Mouse (Mus musculus): ENCODE measurements at regions not wholly inside any gene's neighbourhood (a gene's known extent, or its start where the extent isn't known, plus 50 kb on each side); places are given as distances from the start of the nearest gene placed in this dataset.
"Not testable (repeated sequence)": the region's sequence is repeated elsewhere in the genome, so short reads cannot be mapped to it uniquely, and the experiment has no call there.

DNA sequence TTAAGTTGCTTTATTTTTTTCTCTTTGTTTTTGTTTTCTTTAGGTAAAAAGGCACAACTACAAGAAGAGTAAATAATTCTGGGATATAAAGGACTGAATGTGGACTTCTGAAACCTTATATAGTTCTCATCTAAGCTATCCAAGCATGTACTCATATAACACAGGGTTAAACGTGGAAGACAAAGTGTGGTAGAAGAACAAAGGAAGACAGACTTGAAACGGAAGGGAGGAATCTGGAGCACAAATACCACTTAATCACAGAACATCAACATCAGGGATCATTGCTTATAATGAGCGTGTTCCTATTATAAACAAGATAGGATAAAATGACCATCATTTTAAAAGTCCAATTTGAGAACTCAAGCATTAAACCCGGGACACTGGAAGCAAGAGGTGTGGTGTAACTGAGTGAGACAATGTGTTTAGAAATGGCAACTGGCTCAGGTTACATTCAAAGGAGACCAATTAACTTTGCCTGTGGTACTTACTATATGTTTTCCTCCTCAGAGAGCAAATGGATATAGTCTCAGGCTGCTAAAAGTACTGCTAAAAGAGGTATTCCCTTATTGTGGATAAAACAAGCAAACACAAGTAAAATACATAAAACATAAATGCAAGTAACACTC lies 96.1 kb upstream of the Hdgfl1 start:
- H3K4me1 ChIP-seq (replicated peaks): peaks cover 11% of the 10 kb centered on the region; the same call in 1 of the 2 replicates
- 71% methylated on average over 4 of the region's 4 CpGs for WGBS
- no peaks in the 10 kb centered on the region for H3K36me3 ChIP-seq
- no peak for DNase-seq (ENCODE audit: low spot score)
- H3K9me3 ChIP-seq: no peaks in the 10 kb centered on the region
- H3K27ac ChIP-seq: no peak overlapping the region
- no peaks in the 10 kb centered on the region for H3K27me3 ChIP-seq (ENCODE audit: insufficient read depth, poor library complexity, severe bottlenecking)
- no peak overlapping the region for H3K4me3 ChIP-seq

- Histone ChIP-seq H3K4me1 (replicated peaks) (peaks cover 11% of the 10 kb centered on the region; the same call in 1 of the 2 replicates), H3K27ac (no peak overlapping the region), H3K9me3 (no peaks in the 10 kb centered on the region), H3K36me3 (no peaks in the 10 kb centered on the region), H3K27me3 (ENCODE audit: insufficient read depth, poor library complexity, severe bottlenecking) (no peaks in the 10 kb centered on the region), H3K4me3 (no peak overlapping the region)
- DNase-seq (ENCODE audit: low spot score): no peak
- WGBS: 75% methylated on average over 3 of the region's 3 CpGs
Measured at GRCm38 (mm10) chr13:26867794-26868193, 97.8 kb upstream of the Hdgfl1 start.

DNA sequence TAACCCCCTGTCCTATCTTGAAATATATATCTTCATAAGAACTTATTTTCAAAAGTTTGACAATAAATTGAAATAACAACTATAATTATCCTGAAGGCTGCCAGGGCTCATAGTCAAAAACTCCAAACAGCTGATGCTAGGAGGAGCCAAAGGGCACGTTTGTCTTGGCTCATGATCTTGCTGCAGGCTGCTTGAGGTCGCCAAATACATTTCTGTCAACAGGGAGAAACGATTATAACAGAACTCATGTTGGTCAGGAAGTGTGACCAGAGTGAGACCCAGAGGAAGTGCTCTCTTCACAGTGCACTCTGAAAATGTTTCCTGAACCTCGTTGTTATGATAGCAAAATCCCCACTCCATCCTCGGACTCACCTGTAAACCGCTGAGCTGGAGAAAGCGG lies 140.9 kb upstream of the Prl start:
- Histone ChIP-seq H3K9me3 (no peaks in the 10 kb centered on the region), H3K27me3 (ENCODE audit: insufficient read depth, poor library complexity, severe bottlenecking) (no peaks in the 10 kb centered on the region), H3K4me1 (replicated peaks) (no peaks in the 10 kb centered on the region), H3K27ac (no peak overlapping the region), H3K36me3 (no peaks in the 10 kb centered on the region), H3K4me3 (no peak overlapping the region)
- DNase-seq (ENCODE audit: low spot score): no peak
- 71% methylated on average over 7 of the region's 7 CpGs for WGBS

DNA sequence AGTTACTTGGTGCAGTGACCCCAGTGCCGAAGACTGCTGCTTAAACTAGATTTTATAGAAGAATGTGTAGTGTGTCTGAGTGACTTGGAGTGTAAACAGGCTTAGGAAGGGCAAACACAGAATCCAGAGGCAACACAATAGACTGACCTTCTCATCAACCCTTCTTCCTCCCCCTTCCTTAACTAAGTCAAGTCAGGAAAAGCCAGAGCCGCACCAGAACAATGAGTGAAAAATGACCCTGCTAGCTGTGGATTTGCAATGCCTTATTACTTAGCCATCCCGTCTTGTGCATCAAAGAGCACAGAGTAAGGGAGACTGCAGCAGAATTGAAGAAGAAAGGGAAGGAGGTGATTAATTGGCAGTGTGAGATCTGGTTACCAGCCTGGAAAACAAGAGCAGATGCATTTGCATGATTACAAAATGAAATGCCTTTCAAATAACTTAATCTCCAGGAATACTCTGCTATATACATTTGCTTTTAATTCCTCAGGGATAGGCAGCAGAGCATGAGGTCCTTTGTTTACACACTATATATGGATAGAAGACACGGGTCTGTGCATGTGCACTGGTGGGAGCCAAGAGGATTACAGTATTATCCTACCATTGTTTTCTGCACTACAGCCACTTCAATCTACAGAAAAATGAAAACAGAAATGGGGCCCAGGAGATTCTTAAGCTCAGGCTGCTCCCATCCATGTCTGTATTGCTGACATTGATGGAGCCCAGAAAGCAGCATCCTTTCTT lies 124.5 kb upstream of the Prl start:
- H3K4me3 ChIP-seq: no peak overlapping the region
- no peaks in the 10 kb centered on the region for H3K36me3 ChIP-seq
- peaks cover 29% of the 10 kb centered on the region for H3K4me1 ChIP-seq (replicated peaks)
- H3K27me3 ChIP-seq (ENCODE audit: insufficient read depth, poor library complexity, severe bottlenecking): no peaks in the 10 kb centered on the region
- H3K27ac ChIP-seq: peak overlapping the region; percentile 66
- no peaks in the 10 kb centered on the region for H3K9me3 ChIP-seq
- peak; percentile 60 for DNase-seq (ENCODE audit: low spot score)
- 12% methylated on average over 4 of the region's 4 CpGs for WGBS

GRCm38 (mm10) chr13:26933838-26934237 lies 123.5 kb upstream of the Prl start:
- Histone ChIP-seq H3K27me3 (ENCODE audit: insufficient read depth, poor library complexity, severe bottlenecking) (no peaks in the 10 kb centered on the region), H3K36me3 (no peaks in the 10 kb centered on the region), H3K4me1 (replicated peaks) (peaks cover 29% of the 10 kb centered on the region), H3K4me3 (no peak overlapping the region), H3K9me3 (no peaks in the 10 kb centered on the region), H3K27ac (peak overlapping the region; percentile 64; the same call in 1 of the 2 replicates)
- DNase-seq (ENCODE audit: low spot score): no peak
- WGBS: 40% methylated on average over 5 of the region's 5 CpGs

- DNase-seq (ENCODE audit: low spot score): no peak
- Histone ChIP-seq H3K4me1 (replicated peaks) (no peaks in the 10 kb centered on the region), H3K4me3 (no peak overlapping the region), H3K36me3 (no peaks in the 10 kb centered on the region), H3K27ac (no peak overlapping the region), H3K9me3 (no peaks in the 10 kb centered on the region), H3K27me3 (ENCODE audit: insufficient read depth, poor library complexity, severe bottlenecking) (no peaks in the 10 kb centered on the region)
Measured at GRCm38 (mm10) chr13:26940436-26940835, 116.9 kb upstream of the Prl start.

GRCm38 (mm10) chr13:26944487-26944886 lies 112.9 kb upstream of the Prl start:
- no peaks in the 10 kb centered on the region for H3K36me3 ChIP-seq
- H3K9me3 ChIP-seq: no peaks in the 10 kb centered on the region
- no peaks in the 10 kb centered on the region for H3K27me3 ChIP-seq (ENCODE audit: insufficient read depth, poor library complexity, severe bottlenecking)
- WGBS: 92% methylated on average over 3 of the region's 3 CpGs
- no peak overlapping the region for H3K27ac ChIP-seq
- no peaks in the 10 kb centered on the region for H3K4me1 ChIP-seq (replicated peaks)
- DNase-seq (ENCODE audit: low spot score): no peak
- H3K4me3 ChIP-seq: no peak overlapping the region

DNA sequence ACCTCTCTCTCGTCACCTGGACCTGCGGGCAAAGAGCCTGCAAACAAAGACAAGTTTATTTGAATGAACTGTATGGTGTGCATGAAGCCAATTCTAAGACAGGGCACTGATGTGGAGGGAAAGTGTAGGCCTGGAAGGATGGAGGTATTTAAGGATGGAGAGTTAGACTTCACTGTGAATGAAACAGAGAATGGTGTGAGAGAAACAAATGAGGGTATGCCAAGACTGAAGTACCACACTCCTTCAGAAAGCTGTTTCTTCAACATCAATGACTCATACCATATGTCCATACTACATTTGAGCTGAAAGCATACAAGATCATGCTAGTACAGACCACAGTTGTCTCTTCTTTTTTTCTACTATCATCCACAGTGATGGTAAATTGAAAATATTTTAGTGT lies 105.9 kb upstream of the Prl start:
- Histone ChIP-seq H3K9me3 (no peaks in the 10 kb centered on the region), H3K4me1 (replicated peaks) (no peaks in the 10 kb centered on the region), H3K27ac (no peak overlapping the region), H3K4me3 (no peak overlapping the region), H3K36me3 (no peaks in the 10 kb centered on the region), H3K27me3 (ENCODE audit: insufficient read depth, poor library complexity, severe bottlenecking) (no peaks in the 10 kb centered on the region)
- no peak for DNase-seq (ENCODE audit: low spot score)
- 89% methylated on average over 2 of the region's 2 CpGs for WGBS

DNA sequence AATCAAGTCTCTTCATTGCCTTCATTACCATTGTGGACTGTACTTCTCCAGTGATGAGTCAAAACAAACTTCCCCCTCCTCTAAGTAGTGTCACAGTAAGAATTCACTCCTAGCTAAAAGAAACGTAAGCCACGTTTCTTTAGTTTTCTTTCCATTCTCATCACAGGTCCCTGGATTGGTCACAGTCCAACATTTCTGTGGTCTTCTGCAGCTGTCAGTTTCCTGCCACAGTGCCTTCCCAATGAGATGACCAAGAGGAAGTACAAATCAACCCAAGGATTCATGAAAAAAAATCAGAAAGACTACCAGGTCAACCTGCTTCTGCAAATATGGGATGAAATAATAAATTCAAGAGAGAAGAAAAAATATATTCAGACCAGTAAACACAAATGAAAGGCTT lies 103.5 kb upstream of the Prl start:
- Histone ChIP-seq H3K4me1 (replicated peaks) (no peaks in the 10 kb centered on the region), H3K9me3 (no peaks in the 10 kb centered on the region), H3K4me3 (no peak overlapping the region), H3K27me3 (ENCODE audit: insufficient read depth, poor library complexity, severe bottlenecking) (no peaks in the 10 kb centered on the region), H3K27ac (no peak overlapping the region), H3K36me3 (no peaks in the 10 kb centered on the region)
- WGBS: 85% methylated on average over 2 of the region's 2 CpGs
- no peak for DNase-seq (ENCODE audit: low spot score)

GRCm38 (mm10) chr13:26959534-26960100 lies 97.8 kb upstream of the Prl start:
- Histone ChIP-seq H3K4me1 (replicated peaks) (no peaks in the 10 kb centered on the region), H3K27me3 (ENCODE audit: insufficient read depth, poor library complexity, severe bottlenecking) (no peaks in the 10 kb centered on the region), H3K36me3 (no peaks in the 10 kb centered on the region), H3K9me3 (no peaks in the 10 kb centered on the region), H3K4me3 (no peak overlapping the region), H3K27ac (no peak overlapping the region)
- DNase-seq (ENCODE audit: low spot score): no peak
- WGBS: 87% methylated on average over 4 of the region's 4 CpGs

GRCm38 (mm10) chr13:26960531-26960930 lies 96.8 kb upstream of the Prl start:
- H3K27me3 ChIP-seq (ENCODE audit: insufficient read depth, poor library complexity, severe bottlenecking); DNase-seq (ENCODE audit: low spot score); H3K27ac ChIP-seq; H3K4me1 ChIP-seq (replicated peaks); H3K9me3 ChIP-seq; H3K4me3 ChIP-seq; H3K36me3 ChIP-seq: not testable (repeated sequence)

DNA sequence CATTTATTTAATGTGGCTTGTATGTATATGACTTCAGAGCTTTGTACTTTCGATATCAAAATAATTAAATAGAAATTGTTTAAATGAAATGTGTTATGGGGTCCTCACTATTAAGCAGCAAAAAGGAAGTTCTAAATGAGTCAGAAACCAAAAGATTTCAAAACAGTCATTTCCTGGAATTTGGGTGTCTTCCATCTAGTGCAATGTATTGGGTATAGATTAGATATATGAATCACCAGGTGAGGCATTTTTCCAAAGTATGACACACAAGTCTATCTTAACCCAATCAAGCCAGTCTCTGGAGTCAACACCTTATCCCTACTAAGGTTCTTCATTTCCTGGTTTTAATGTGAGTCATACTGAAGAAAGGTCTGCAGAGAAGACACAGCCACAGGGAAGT lies 81.3 kb upstream of the Prl start:
- H3K9me3 ChIP-seq: no peaks in the 10 kb centered on the region
- no peaks in the 10 kb centered on the region for H3K27me3 ChIP-seq (ENCODE audit: insufficient read depth, poor library complexity, severe bottlenecking)
- no peaks in the 10 kb centered on the region for H3K36me3 ChIP-seq
- H3K27ac ChIP-seq: no peak overlapping the region
- DNase-seq (ENCODE audit: low spot score): no peak
- no peak overlapping the region for H3K4me3 ChIP-seq
- WGBS: 88% methylated on average over 1 of the region's 1 CpGs
- H3K4me1 ChIP-seq (replicated peaks): no peaks in the 10 kb centered on the region

GRCm38 (mm10) chr13:26980475-26980874 lies 76.9 kb upstream of the Prl start:
- H3K27me3 ChIP-seq (ENCODE audit: insufficient read depth, poor library complexity, severe bottlenecking): no peaks in the 10 kb centered on the region
- no peak overlapping the region for H3K4me3 ChIP-seq
- H3K9me3 ChIP-seq: no peaks in the 10 kb centered on the region
- WGBS: 91% methylated on average over 1 of the region's 1 CpGs
- no peaks in the 10 kb centered on the region for H3K4me1 ChIP-seq (replicated peaks)
- no peaks in the 10 kb centered on the region for H3K36me3 ChIP-seq
- no peak overlapping the region for H3K27ac ChIP-seq
- no peak for DNase-seq (ENCODE audit: low spot score)
